Mouse (Mus musculus): Measurements from ENCODE around the gene Ypel2. TPM values are rescaled to one million over a fixed set of nuclear protein-coding genes. Genes with fewer than 3 reads are reported as not detected.

The Ypel2 gene
- polyA plus RNA-seq, 1 experiment, result not detected

GRCm38 (mm10) chr11:87022765-87023164 is 29.3 kb upstream of the Ypel2 start:
- TF ChIP-seq CTCF (IDR thresholded peaks at IDR 0.05; ENCODE audit: insufficient read depth, low read depth, low read length) (no peak), POLR2A (IDR thresholded peaks at IDR 0.05; ENCODE audit: insufficient read depth, low read depth, low read length) (no peak)
- Histone ChIP-seq H3K4me1 (ENCODE audit: control insufficient read depth, insufficient read depth, low read length) (no peaks in the 10 kb centered on the region), H3K27ac (ENCODE audit: insufficient read depth, low read depth, low read length) (no peak overlapping the region), H3K4me3 (ENCODE audit: insufficient read depth, low read depth, low read length) (no peak overlapping the region)
- 79% methylated on average over 4 of the region's 4 CpGs for WGBS

GRCm38 (mm10) chr11:87021551-87021950 is 28.0 kb upstream of the Ypel2 start:
- TF ChIP-seq POLR2A (IDR thresholded peaks at IDR 0.05; ENCODE audit: insufficient read depth, low read depth, low read length), result no peak
- no peak for TF ChIP-seq CTCF (IDR thresholded peaks at IDR 0.05; ENCODE audit: insufficient read depth, low read depth, low read length)
- H3K4me3 ChIP-seq (ENCODE audit: insufficient read depth, low read depth, low read length), result no peak overlapping the region
- no peak overlapping the region for H3K27ac ChIP-seq (ENCODE audit: insufficient read depth, low read depth, low read length)

GRCm38 (mm10) chr11:87020449-87020848 is 26.9 kb upstream of the Ypel2 start:
- Histone ChIP-seq H3K27ac (ENCODE audit: insufficient read depth, low read depth, low read length) (no peak overlapping the region), H3K4me1 (ENCODE audit: control insufficient read depth, insufficient read depth, low read length) (no peaks in the 10 kb centered on the region), H3K4me3 (ENCODE audit: insufficient read depth, low read depth, low read length) (no peak overlapping the region)
- TF ChIP-seq POLR2A (IDR thresholded peaks at IDR 0.05; ENCODE audit: insufficient read depth, low read depth, low read length), result no peak
- no peak for TF ChIP-seq CTCF (IDR thresholded peaks at IDR 0.05; ENCODE audit: insufficient read depth, low read depth, low read length)
- WGBS, result 84% methylated on average over 5 of the region's 5 CpGs

More at GRCm38 (mm10) chr11:87021551-87021950, 28.0 kb upstream of the Ypel2 start:
- H3K4me1 ChIP-seq (ENCODE audit: control insufficient read depth, insufficient read depth, low read length), result no peaks in the 10 kb centered on the region

- 90% methylated on average over 8 of the region's 8 CpGs for WGBS
- TF ChIP-seq POLR2A (IDR thresholded peaks at IDR 0.05; ENCODE audit: insufficient read depth, low read depth, low read length), result no peak
- TF ChIP-seq CTCF (IDR thresholded peaks at IDR 0.05; ENCODE audit: insufficient read depth, low read depth, low read length), result no peak
- Histone ChIP-seq H3K4me1 (ENCODE audit: control insufficient read depth, insufficient read depth, low read length) (no peaks in the 10 kb centered on the region), H3K27ac (ENCODE audit: insufficient read depth, low read depth, low read length) (no peak overlapping the region), H3K4me3 (ENCODE audit: insufficient read depth, low read depth, low read length) (no peak overlapping the region)
These were observed 25.9 kb upstream of the Ypel2 start for GRCm38 (mm10) chr11:87019431-87019830.

GRCm38 (mm10) chr11:87018081-87018480 is 24.6 kb upstream of the Ypel2 start:
- Histone ChIP-seq H3K4me3 (ENCODE audit: insufficient read depth, low read depth, low read length) (no peak overlapping the region), H3K27ac (ENCODE audit: insufficient read depth, low read depth, low read length) (no peak overlapping the region), H3K4me1 (ENCODE audit: control insufficient read depth, insufficient read depth, low read length) (no peaks in the 10 kb centered on the region)
- 78% methylated on average over 4 of the region's 4 CpGs for WGBS
- TF ChIP-seq POLR2A (IDR thresholded peaks at IDR 0.05; ENCODE audit: insufficient read depth, low read depth, low read length) (no peak), CTCF (IDR thresholded peaks at IDR 0.05; ENCODE audit: insufficient read depth, low read depth, low read length) (no peak)

- WGBS, result 87% methylated on average over 3 of the region's 3 CpGs
- no peaks in the 10 kb centered on the region for H3K4me1 ChIP-seq (ENCODE audit: control insufficient read depth, insufficient read depth, low read length)
- no peak overlapping the region for H3K4me3 ChIP-seq (ENCODE audit: insufficient read depth, low read depth, low read length)
- H3K27ac ChIP-seq (ENCODE audit: insufficient read depth, low read depth, low read length), result no peak overlapping the region
- TF ChIP-seq CTCF (IDR thresholded peaks at IDR 0.05; ENCODE audit: insufficient read depth, low read depth, low read length) (no peak), POLR2A (IDR thresholded peaks at IDR 0.05; ENCODE audit: insufficient read depth, low read depth, low read length) (no peak)
These were observed 22.2 kb upstream of the Ypel2 start for GRCm38 (mm10) chr11:87015691-87016090.

- whole genome bisulfite sequencing, result 17% methylated on average over 9 of the region's 9 CpGs
- H3K4me1 ChIP-seq (ENCODE audit: control insufficient read depth, insufficient read depth, low read length), result no peaks in the 10 kb centered on the region
- H3K4me3 ChIP-seq (ENCODE audit: insufficient read depth, low read depth, low read length), result no peak overlapping the region
- no peak for TF ChIP-seq POLR2A (IDR thresholded peaks at IDR 0.05; ENCODE audit: insufficient read depth, low read depth, low read length)
- TF ChIP-seq CTCF (IDR thresholded peaks at IDR 0.05; ENCODE audit: insufficient read depth, low read depth, low read length), result no peak
- no peak overlapping the region for H3K27ac ChIP-seq (ENCODE audit: insufficient read depth, low read depth, low read length)
These were observed 17.0 kb upstream of the Ypel2 start for GRCm38 (mm10) chr11:87010476-87010875.

- no peak for TF ChIP-seq POLR2A (IDR thresholded peaks at IDR 0.05; ENCODE audit: insufficient read depth, low read depth, low read length)
- TF ChIP-seq CTCF (IDR thresholded peaks at IDR 0.05; ENCODE audit: insufficient read depth, low read depth, low read length), result no peak
- WGBS, result 26% methylated on average over 8 of the region's 8 CpGs
- Histone ChIP-seq H3K27ac (ENCODE audit: insufficient read depth, low read depth, low read length) (no peak overlapping the region), H3K4me3 (ENCODE audit: insufficient read depth, low read depth, low read length) (no peak overlapping the region), H3K4me1 (ENCODE audit: control insufficient read depth, insufficient read depth, low read length) (no peaks in the 10 kb centered on the region)
These were observed 13.9 kb upstream of the Ypel2 start for GRCm38 (mm10) chr11:87007371-87007770.

- no peak overlapping the region for H3K4me3 ChIP-seq (ENCODE audit: insufficient read depth, low read depth, low read length)
- no peak for TF ChIP-seq CTCF (IDR thresholded peaks at IDR 0.05; ENCODE audit: insufficient read depth, low read depth, low read length)
- TF ChIP-seq POLR2A (IDR thresholded peaks at IDR 0.05; ENCODE audit: insufficient read depth, low read depth, low read length), result no peak
- H3K27ac ChIP-seq (ENCODE audit: insufficient read depth, low read depth, low read length), result no peak overlapping the region
- no peaks in the 10 kb centered on the region for H3K4me1 ChIP-seq (ENCODE audit: control insufficient read depth, insufficient read depth, low read length)
- 66% methylated on average over 12 of the region's 12 CpGs for WGBS
These were observed 11.7 kb upstream of the Ypel2 start for GRCm38 (mm10) chr11:87004960-87005755.

Measured in olfactory bulb, adult 2 months (tissue).